Mouse (Mus musculus) heart, adult 9 months (tissue): ENCODE measurements at regions not wholly inside any gene's neighbourhood (a gene's known extent, or its start where the extent isn't known, plus 50 kb on each side); places are given as distances from the start of the nearest gene placed in this dataset.

Source experiments
- DNase-seq, 2 experiments: peaks; one replicate each; pipeline ENCODE4 v3.0.0; 2022; ENCODE audit warnings: low spot score in 2 of 2

GRCm38 (mm10) chr8:92212786-92213535, 144.5 kb upstream of the Irx5 start:
- DNase-seq = no peak

- DNase-seq = no peak
Observed at GRCm38 (mm10) chr8:92209081-92209480, 148.3 kb upstream of the Irx5 start.

GRCm38 (mm10) chr8:92195635-92196034, 161.8 kb upstream of the Irx5 start:
- no peak for DNase-seq

GRCm38 (mm10) chr8:92194065-92194464, 163.4 kb upstream of the Irx5 start:
- no peak for DNase-seq

- no peak for DNase-seq
Observed at GRCm38 (mm10) chr8:92190261-92191025, 167.0 kb upstream of the Irx5 start.

GRCm38 (mm10) chr8:92183331-92183730, 174.1 kb upstream of the Irx5 start:
- no peak for DNase-seq

- DNase-seq = no peak
Observed at GRCm38 (mm10) chr8:92180651-92181050, 176.8 kb upstream of the Irx5 start.

- DNase-seq = no peak
Observed at GRCm38 (mm10) chr8:92179327-92179726, 178.1 kb upstream of the Irx5 start.

- no peak for DNase-seq
Observed at GRCm38 (mm10) chr8:92176101-92176500, 181.3 kb upstream of the Irx5 start.

GRCm38 (mm10) chr8:92174106-92174505, 183.3 kb upstream of the Irx5 start:
- no peak for DNase-seq

- DNase-seq = no peak
Observed at GRCm38 (mm10) chr8:92171578-92171977, 185.8 kb upstream of the Irx5 start.

- no peak for DNase-seq
Observed at GRCm38 (mm10) chr8:92167340-92167783, 190.1 kb upstream of the Irx5 start.

GRCm38 (mm10) chr8:92165306-92165705, 192.1 kb upstream of the Irx5 start:
- DNase-seq = no peak

- no peak for DNase-seq
Observed at GRCm38 (mm10) chr8:92164496-92164895, 192.9 kb upstream of the Irx5 start.

- DNase-seq = no peak
Observed at GRCm38 (mm10) chr8:92161002-92161401, 196.4 kb upstream of the Irx5 start.

- DNase-seq = no peak
Observed at GRCm38 (mm10) chr8:92158219-92158618, 199.2 kb upstream of the Irx5 start.

- DNase-seq = no peak
Observed at GRCm38 (mm10) chr8:92152478-92152877, 204.9 kb upstream of the Irx5 start.

GRCm38 (mm10) chr8:92147672-92148071, 209.8 kb upstream of the Irx5 start:
- no peak for DNase-seq

- no peak for DNase-seq
Observed at GRCm38 (mm10) chr8:92137091-92137882, 220.1 kb upstream of the Irx5 start.

- peak in 1 of 2 experiments; percentile 3 for DNase-seq
Observed at GRCm38 (mm10) chr8:92136413-92136812, 221.0 kb upstream of the Irx5 start.

GRCm38 (mm10) chr8:92134434-92134833, 223.0 kb upstream of the Irx5 start:
- DNase-seq = no peak
